Mouse (Mus musculus) thymus, adult 18-20 months (tissue): ENCODE measurements at regions not wholly inside any gene's neighbourhood (a gene's known extent, or its start where the extent isn't known, plus 50 kb on each side); places are given as distances from the start of the nearest gene placed in this dataset.

Experiments used
- DNase-seq, 2 experiments: peaks; one replicate each; pipeline ENCODE4 v3.0.0; 2022; ENCODE audit warnings: mixed read lengths in 2 of 2

DNA sequence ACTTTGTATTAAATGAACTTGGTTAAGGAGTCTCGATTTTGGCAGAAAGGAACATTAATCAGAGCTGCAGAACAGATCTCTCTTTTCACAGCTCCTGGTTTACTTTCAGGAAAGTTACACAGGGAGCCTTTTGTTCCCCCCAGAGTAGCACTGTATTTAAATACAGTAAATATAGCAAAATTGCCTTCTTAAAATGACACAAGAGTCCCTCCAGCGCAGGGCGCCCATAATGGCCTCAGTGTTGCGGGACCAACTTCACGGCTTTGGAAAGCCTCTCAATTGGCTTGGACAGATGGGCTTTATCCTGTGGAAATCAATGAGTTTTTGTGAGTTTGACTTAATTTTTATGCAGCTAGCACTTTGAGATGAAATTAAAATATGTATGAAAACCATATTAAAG is 588.3 kb upstream of the Sall1 start:
- no peak for DNase-seq

DNA sequence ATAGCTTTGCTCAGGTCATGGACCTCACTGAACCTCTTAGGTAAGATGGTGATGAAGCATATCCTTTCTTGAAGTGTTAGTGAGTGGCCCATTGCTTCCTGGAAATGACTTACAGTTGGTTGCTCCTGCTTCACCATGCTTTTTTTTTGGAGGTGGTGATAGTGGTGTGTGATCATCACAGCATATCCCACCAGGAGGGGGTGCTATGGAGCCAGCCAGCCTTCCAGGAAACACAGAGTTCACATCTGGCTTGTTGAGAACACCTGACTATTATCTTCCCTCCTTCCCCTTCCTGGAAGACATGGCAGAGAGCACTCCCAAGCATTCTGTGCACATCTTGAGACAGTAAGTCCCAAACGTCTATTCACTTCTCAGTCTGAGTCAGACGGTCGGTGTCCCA is 586.6 kb upstream of the Sall1 start:
- DNase-seq: no peak

DNA sequence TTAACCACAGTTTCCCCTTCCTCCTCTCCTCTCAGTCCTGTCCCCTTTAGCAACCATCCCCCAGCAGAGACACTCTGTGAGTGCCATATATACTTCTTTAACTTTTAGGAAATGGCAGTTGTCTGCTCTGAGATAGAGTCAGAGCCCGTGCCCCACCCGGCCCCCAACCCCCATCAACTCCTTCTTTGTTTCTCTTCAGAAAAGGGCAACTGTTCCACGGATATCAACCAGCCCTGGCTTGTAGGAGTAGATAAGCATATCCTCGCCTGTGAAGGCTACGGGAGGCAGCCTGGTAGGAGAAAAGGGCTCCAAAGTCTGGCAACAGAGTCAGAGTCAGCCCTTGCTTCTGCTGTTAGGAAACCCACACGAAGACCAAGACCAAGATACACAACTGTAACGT is 574.1 kb upstream of the Sall1 start:
- no peak for DNase-seq

DNA sequence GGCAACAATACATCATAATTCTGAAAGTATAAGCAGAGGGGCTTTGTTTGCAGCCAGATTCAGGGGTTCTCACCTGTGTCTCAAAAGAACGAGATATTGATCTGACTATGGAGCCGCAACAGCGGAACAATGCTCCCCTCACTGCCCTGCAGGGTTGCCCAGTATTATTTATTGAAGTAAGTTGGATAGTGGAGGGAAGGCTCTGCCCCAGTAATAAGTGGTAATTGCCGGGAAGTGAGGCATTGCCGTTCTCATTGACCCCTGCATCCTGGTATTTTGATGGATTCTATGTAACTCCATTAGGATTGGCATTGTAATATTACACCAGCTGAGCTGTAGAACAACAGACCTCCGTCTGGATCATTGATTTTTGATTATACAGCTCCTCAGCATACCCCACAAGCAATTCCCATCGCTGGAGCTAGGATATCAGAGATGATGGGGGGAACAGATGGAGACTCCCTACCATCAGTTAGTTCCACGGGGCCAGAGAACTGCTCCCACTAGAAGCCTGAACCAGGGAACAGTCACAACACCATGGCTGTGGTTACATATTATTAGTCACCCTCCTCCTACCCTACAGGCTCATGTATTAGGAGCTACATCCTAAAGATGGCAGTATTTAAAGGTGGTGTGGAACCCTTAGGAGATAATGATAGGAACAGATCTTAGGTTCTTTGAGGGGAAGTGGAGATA is 572.0 kb upstream of the Sall1 start:
- DNase-seq: no peak

DNA sequence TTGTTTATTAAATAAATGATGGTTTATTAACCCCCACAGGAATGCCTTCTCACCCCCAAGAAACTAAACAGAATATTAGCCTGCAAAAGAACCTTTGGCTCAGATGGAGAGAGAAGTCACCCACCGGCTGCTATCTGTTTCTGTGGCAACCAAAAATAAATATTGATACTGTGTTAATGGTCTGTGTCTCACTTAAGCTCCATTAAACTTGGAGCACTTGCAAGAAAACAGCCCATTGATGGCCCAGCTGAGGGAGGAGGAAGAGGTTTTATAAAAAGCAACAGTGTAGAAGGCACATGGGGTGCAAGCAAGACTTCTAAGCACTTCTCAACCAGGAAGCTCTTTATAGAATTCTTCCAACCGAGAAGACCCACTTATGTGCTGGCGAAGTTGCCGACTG is 565.1 kb upstream of the Sall1 start:
- DNase-seq: no peak

DNA sequence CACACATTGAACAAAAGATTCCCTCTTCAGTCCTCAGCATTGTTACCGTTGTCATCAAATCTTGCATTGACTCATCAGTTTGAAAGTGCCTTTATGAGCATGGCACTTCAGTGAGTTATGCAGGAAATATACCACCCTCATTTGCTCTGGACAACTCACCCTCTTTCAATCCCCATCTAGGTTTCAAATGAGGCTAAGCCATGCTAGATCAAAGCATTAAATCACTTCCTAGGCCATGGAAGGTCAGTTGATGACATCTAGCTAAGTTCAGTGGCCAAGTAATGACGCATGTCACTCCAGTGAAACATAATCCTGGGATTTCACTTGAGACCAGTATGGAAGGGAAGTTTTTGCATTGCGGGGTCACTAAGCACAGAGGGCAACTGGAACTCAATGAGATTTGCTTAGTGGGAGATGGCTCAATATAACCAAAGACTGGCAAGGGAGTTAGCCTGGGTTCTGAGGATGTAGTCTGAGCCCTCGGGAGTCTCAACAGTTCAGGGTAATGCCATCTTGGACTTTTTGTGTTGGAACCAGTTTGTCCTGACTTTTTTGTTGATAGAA is 562.0 kb upstream of the Sall1 start:
- no peak for DNase-seq

DNA sequence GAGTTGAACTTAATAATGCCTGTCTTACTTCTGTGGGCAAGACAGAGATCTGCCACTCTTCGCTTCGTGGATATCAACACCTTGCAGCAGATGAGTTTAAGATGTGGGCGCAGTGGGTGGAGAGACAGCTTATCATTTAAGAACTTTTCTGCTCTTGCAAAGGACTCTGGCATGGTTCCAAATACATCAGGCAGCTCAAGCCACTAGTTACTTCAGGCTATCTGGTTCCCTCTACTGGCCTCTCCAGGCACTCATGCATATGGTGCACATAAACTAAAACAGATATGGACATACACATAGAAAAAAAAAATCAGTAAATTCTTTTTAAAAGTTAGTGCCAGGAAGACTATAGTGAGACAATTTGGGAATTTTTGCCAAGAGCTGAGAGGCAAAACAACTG is 560.5 kb upstream of the Sall1 start:
- DNase-seq: no peak

DNA sequence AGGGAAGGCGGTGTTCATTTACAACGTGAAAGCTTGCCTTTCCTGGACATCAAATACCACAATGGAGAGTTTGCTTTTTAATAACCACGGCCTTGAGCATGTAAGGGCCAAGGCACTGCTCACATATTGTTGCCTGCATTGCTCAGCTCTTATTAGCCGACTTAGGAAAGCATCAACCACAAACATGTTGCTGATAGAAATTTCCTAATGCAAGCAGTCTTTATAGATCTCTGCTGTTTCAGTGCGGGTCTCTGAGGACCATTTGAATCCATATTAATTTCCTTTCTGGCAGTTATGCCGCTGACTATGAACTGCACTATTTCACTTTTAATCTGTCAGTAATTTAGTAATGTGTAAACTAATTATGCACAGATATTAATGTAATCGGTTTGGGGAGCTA is 552.4 kb upstream of the Sall1 start:
- no peak for DNase-seq

DNA sequence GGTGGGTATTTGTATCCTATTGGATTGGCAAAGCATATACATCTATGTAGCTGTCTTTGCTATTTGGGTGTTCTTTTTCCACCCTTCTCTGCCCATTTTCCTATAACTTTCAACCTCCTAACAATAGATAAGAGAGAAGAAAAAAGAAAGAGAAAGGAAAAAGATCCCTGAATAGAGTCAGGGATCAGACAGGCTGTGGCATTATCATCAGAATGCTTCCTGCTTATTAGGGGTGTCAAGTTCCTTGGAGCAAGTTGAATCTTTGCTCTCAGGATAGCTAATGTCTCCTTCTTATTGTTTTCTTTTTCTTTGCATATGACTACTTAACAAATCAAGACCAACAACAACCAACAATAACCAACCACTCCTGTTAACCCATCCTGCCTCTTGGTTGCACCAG is 539.1 kb upstream of the Sall1 start:
- no peak for DNase-seq

DNA sequence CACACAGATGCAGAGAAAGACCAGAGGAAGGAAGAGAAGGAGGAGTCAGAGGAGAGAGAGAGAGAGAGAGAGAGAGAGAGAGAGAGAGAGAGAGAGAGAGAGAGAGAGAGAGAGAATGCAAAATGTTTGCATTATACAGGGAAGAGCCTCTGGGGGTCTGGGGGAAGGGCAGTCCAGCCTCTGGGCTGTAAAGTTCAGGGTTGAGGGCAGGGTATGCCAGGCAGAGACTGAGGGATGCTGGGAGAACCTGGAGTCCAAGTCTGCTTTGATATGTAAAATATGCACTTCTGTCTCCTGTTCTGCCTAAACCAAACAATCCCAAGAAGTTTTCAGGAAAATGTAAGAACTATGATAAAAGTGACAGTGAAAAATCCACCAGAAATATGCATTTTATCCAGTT is 538.6 kb upstream of the Sall1 start:
- DNase-seq: no peak

DNA sequence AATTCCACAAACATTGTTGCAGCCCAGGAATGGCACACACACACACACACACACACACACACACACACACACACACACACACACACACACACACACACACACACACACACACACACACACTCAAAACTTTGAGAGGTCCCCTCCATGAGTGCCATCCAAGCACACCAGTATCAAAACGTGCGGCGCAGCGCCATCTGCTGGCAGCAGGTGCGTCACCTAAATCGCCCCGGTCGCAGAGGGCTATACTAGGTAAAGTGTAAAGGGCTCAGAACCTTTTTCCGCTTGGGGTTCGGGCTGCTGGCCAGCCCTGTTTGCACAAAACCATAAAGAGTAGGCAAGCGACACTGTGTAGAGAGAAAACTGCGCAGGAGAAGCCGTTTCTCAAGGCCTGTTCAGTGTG is 527.9 kb upstream of the Sall1 start:
- peak in 1 of 2 experiments; percentile 3 for DNase-seq

DNA sequence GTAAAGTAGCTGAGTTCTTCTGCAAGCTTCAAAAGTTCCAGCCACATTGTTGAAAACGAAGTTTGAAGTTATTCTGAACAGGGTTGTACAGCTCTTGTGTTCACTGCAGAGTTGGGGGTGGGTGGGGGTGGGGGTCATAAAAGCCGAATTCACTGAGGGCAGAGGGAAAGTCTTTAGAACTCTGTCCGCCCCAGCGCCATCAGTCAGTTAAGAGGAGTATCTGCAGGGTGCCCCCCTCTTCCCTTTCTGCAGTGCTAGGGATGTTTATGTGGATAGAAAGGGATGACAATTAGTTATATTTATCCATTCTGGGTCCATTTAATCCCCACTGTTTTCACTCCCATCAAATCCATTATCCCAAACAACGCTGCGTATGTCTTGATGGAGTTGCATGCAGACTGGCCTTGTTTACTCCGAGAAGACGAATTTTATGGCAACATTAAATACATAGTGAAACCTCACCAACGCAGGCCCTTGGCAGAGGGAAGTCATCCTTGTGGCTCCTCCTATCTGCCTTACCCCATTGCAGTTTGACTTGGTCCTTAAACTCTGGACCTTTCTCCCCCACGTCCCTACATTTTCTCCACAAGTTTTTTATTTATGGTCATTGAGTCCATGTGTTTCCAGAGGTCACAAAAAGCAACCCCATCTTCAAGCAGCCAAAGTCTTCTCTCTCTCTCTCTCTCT is 526.8 kb upstream of the Sall1 start:
- DNase-seq: no peak

DNA sequence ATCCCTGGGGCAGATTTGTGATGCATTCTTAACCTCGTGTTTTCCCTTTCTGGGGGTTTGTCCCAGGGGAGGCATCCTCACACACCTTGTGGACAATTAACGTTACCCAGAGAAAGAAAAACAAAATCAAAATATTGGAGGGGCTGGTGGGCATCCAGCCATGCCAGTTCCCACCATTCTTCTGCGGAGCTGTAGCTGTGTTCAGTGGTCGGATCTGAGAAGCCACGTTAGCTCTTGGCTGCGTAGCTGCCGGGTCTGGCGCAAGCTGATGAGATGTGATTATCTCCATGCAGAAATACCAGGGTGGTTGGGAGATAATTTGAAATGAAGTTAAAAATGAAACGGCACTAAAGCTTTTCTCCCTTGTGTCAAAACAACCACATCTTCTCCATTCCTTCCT is 525.4 kb upstream of the Sall1 start:
- no peak for DNase-seq

DNA sequence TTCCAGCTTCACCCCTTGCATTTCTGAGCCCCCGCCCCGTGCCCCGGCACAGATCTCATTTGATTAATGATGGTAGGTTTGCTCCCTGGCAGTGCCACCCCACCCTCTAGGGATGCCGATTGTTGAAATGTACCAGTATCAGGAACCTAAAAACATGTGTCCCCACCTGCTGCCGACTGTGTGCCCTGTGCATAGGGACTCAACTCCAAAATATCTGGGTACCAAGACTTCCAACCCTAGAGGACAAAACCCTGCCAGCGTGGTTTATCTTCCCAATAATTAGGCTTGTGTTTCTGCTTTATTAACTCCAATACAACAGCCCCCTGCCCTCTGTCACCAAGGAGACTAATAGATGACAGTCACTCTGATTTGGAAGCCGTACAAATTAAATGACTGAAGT is 524.7 kb upstream of the Sall1 start:
- DNase-seq: no peak

DNA sequence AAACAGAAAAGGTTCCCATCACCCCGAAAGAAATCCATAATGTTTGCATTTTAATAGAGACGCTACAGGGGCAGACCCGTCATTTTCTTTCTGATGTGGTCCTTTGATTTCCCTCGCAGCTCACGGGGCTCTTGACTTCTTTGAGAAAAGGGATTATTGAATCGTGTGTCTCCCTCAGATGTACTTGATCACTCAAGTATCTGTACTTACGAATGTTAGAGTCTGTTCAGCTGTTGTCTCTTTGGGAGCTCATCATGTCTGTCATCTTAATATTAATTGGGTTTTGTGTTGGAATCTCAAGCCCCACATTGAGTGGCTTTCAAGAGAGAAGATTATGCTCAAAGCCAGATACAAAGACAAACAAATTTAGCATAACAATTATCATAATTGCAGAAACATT is 523.0 kb upstream of the Sall1 start:
- no peak for DNase-seq

DNA sequence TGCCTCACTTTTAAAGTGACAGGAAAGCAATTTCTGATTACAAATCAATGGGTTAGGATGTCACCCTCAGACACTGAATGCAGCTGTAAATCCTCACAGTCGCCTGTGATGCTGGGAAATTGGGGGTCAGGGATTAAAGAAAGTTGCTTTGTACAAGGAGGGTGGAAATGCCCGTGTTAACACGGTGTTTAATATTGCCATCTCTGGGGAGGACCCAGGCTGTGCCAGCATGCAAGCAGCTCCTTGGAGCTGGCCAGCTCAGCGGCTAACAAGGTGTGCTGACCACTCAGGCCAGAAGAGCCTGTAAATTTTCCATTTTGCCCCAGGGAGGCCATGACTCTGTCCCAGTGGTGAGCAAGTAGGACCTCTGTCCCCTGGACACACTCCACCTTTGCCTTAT is 522.5 kb upstream of the Sall1 start:
- DNase-seq: no peak

DNA sequence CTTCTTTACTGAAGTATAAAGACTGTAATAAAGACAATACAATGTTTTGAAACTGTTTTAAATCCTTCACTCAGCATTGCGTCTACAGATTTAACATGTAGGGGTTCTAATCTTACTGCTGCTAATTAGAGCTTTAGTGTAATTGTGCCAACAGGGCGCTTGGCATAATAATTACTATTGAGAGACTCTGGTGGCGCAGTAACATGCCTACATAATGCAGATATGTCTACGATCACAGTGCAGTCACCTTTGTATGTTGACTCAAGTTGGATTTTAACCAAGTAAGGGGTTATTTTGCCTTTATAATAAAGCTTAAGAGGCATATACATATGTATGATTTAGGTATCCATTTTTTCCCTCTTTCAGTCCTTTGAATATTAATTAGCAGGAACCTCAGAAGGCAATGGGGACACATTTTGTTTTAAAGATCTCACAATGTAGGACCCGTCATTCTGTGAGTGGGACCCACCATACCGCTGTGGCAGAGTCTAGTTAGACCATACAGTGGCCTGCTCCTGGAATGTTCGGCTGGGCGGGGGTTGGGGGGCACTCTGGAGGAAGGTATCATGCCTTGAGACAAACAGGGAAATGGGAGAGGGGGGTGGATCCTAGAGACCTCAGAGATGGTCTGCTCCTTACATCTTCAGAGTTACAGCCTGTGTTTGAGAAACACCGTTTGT is 521.3 kb upstream of the Sall1 start:
- no peak for DNase-seq

DNA sequence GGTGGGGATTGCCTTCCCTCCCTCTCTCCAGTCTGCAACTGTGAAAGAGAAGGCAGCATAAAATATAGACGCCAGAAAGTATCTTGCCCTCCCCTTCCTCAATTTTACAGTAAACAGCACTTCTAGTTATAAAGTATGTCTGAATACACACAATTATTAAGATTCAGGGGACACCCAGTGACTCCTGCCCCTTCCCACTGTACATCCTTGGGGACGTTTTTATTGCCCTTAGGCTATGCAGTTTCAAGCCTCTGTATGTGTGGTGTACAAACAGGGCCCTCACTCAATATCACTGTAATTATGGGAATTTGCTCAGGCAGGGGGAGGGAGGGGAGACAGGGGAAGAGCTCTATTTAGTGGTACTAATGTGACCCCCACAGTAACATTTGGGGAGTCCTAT is 519.6 kb upstream of the Sall1 start:
- DNase-seq: no peak

DNA sequence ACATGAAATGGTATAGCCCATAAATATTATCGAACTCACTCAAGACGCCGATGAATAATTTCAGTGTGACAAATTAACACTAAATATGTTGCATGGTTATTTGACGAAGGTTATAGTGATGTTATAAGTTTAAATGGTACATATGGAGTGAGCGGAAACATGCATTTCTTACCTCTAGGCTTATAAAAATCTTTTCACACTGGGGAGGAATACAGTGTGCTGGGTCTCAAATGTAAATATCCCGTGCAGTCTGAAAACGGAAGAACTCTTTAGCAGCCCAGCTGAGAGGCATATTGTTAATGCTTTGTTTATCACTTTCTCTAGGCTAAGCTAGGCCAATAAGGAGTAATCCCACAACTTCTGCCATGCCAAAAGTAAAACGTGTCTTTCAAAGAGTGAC is 518.6 kb upstream of the Sall1 start:
- DNase-seq: no peak

DNA sequence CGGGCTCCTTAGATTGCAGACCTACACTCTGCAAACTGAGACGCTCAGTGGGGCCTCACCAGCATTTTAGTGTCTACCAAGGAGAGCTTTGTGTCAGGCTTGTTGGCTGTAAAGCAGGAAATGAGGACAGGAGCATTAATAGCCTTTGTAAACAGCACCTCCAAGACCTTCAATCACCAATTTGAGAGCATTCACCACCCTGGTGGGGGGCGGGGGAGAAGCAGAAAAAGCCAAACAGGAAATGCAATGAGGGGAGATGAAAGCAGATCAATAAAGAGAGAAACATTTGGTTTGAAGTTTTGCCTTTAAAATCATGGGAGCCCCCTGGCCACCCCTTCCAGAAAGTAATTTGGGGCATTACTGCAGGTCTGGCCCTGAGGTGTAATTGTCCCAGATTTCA is 497.3 kb upstream of the Sall1 start:
- DNase-seq: no peak

DNA sequence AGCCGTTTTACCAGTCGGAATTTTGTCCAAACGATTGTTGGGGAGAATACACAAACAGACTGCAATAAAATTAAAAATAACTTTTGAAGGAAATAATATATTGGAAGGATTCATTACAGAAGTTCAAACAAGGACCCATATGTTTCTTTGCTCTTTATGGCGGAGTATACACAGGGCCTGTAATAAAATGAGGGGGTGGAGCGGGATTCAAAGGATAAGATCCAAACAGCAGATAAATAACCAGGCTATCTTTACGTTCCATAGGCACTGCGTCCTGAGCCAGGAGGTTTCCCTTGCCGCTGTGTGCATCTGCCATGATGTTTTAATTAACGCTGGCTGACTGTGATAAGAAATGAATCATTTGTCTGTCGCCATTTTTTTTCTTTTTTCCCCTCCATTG is 490.6 kb upstream of the Sall1 start:
- no peak for DNase-seq

DNA sequence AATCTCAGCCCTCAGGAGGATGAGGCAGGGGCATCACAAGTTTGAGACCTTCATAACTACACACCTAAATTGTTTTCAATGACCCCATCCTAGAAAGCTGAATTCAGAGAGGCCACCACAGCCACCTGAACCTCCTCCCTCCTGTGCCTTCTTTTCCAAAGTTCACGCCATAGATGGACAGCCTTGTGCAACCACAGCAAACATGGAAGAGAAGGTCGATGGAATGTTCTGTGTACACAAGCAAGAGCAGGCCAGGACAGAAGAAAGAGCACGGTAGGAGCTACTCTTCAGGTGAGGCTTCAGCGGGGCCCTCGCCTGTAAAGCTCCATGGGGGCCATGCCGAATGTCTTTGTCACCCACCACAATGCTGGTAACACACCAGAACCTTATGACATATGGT is 481.1 kb upstream of the Sall1 start:
- DNase-seq: no peak

DNA sequence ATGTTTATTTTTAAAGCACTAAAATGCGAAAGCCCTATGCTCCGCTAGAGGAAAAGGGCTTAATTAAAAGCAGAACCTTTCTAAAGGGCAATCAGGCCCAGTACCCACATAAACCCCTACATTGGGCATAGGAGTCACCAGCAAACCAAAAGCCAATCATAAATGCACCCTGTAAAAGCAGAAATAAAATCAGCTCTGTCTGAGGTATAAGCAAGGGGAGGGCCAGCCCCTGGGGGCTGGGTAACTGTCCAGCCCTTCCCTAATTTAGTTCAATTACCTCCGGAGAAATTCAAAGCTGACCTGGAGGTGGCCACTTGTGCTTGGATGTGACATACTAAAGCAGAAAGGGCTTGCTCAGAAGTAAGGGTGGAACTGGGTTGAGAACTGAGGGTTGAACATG is 479.4 kb upstream of the Sall1 start:
- no peak for DNase-seq

DNA sequence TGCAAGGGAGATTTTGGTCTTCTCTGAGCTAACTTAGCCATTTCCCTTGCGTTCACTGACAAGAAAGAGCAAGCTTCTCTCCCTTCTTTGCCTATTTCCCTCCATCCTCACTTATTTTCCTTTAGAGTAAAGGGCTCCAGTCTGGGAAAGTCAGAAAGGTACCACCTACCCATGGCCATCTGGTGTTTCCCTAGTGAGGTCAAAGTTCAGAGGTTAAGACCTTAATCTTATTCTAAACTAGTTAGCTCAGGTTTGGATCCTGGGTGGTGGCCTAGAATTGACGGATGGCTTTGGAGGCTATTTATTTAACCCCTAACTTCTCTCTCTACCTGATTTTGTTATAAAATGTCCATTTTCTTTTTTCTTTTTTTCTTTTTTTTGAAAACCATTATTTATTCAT is 472.6 kb upstream of the Sall1 start:
- DNase-seq: no peak
